Mouse (Mus musculus) midbrain, embryonic 10.5 days (tissue): ENCODE measurements around the gene Unc93a2. TPM values are rescaled to one million over a fixed set of nuclear protein-coding genes. Genes with fewer than 3 reads are reported as not detected.
"Not testable (repeated sequence)": the region's sequence is repeated elsewhere in the genome, so short reads cannot be mapped to it uniquely, and the experiment has no call there.

Source experiments
- DNase-seq: peaks from one replicate; pipeline ENCODE4 v3.0.0-alpha.2; 2017; ENCODE audit warnings: low spot score
- H3K27ac ChIP-seq: fragments of 300-500 bp; sonication (generic); replicated peaks from 2 replicates; pipeline ENCODE4 v1.5.1; 2016; ENCODE audit warnings: mild to moderate bottlenecking
- H3K27me3 ChIP-seq: fragments of 300-500 bp; sonication (generic); 2 replicates; pipeline ENCODE4 v1.6.1; 2016; ENCODE audit warnings: low read depth, mild to moderate bottlenecking; ENCODE audit not compliant: poor library complexity, severe bottlenecking
- H3K36me3 ChIP-seq: fragments of 300-500 bp; sonication (generic); 2 replicates; pipeline ENCODE4 v1.6.1; 2016; ENCODE audit warnings: mild to moderate bottlenecking, moderate library complexity
- H3K4me1 ChIP-seq: fragments of 300-500 bp; sonication (generic); 2 replicates; pipeline ENCODE4 v1.6.1; 2016
- H3K4me3 ChIP-seq: fragments of 300-500 bp; sonication (generic); 2 replicates; pipeline ENCODE4 v1.5.1; 2016; ENCODE audit warnings: mild to moderate bottlenecking, moderate library complexity
- H3K9me3 ChIP-seq: fragments of 300-500 bp; sonication (generic); replicated peaks from 2 replicates; pipeline ENCODE4 v1.6.1; 2016; ENCODE audit warnings: mild to moderate bottlenecking
- WGBS: fragments of 180-500 bp; shearing (Covaris S2); methylation state at CpG from one replicate; pipeline ENCODE4 v1.1.7; 2016; 5-methylcytosine and 5-hydroxymethylcytosine counted together
- polyA plus RNA-seq: library from polyadenylated mRNA; unstranded; fragments of >200 nt; fragmentation: Nextera tagmentation; extraction: Ambion mirVana; gene quantifications from 2 replicates; pipeline ENCODE4 v1.2.1, GENCODE M21; 2016

The Unc93a2 gene
- not detected in 2 replicates for polyA plus RNA-seq

- H3K4me1 ChIP-seq, DNase-seq, H3K4me3 ChIP-seq, H3K9me3 ChIP-seq, H3K27me3 ChIP-seq, H3K36me3 ChIP-seq, H3K27ac ChIP-seq: not testable (repeated sequence)
- 83% methylated on average over 3 of the region's 3 CpGs for WGBS
Measured at GRCm38 (mm10) chr17:7385364-7385763, at the start of gene Unc93a2. TSS of gene Unc93a2 (minus strand) at chr17:7385464.

- 87% methylated on average over 4 of the region's 4 CpGs for WGBS
- not testable (repeated sequence) for H3K27ac ChIP-seq, H3K4me3 ChIP-seq, H3K9me3 ChIP-seq, H3K36me3 ChIP-seq, H3K27me3 ChIP-seq, H3K4me1 ChIP-seq, DNase-seq
Measured at GRCm38 (mm10) chr17:7434121-7434520, 48.9 kb upstream of the Unc93a2 start.

GRCm38 (mm10) chr17:7430210-7430631, 45.0 kb upstream of the Unc93a2 start:
- not testable (repeated sequence) for H3K27me3 ChIP-seq, H3K4me1 ChIP-seq, H3K4me3 ChIP-seq, H3K27ac ChIP-seq, H3K36me3 ChIP-seq, H3K9me3 ChIP-seq, DNase-seq
- WGBS, result 85% methylated on average over 4 of the region's 4 CpGs

- H3K9me3 ChIP-seq, H3K36me3 ChIP-seq, H3K4me1 ChIP-seq, H3K27ac ChIP-seq, H3K4me3 ChIP-seq, H3K27me3 ChIP-seq: not testable (repeated sequence)
- peak; percentile 12 for DNase-seq
- WGBS, result 24% methylated on average over 3 of the region's 3 CpGs
Measured at GRCm38 (mm10) chr17:7420191-7420973, 35.1 kb upstream of the Unc93a2 start.

- not testable (repeated sequence) for DNase-seq, H3K27me3 ChIP-seq, H3K36me3 ChIP-seq, H3K9me3 ChIP-seq, H3K4me3 ChIP-seq, H3K27ac ChIP-seq, H3K4me1 ChIP-seq
- 89% methylated on average over 8 of the region's 9 CpGs for WGBS
Measured at GRCm38 (mm10) chr17:7414601-7415310, 29.5 kb upstream of the Unc93a2 start.

- not testable (repeated sequence) for H3K4me3 ChIP-seq, H3K27me3 ChIP-seq, H3K4me1 ChIP-seq, H3K36me3 ChIP-seq, DNase-seq, H3K9me3 ChIP-seq, H3K27ac ChIP-seq
- WGBS, result 91% methylated on average over 8 of the region's 8 CpGs
Measured at GRCm38 (mm10) chr17:7413336-7413735, 28.1 kb upstream of the Unc93a2 start.

GRCm38 (mm10) chr17:7399770-7400169, 14.5 kb upstream of the Unc93a2 start:
- not testable (repeated sequence) for H3K27me3 ChIP-seq, H3K4me1 ChIP-seq, H3K4me3 ChIP-seq, H3K27ac ChIP-seq, DNase-seq, H3K9me3 ChIP-seq, H3K36me3 ChIP-seq
- 79% methylated on average over 6 of the region's 6 CpGs for WGBS

GRCm38 (mm10) chr17:7398198-7398847, 13.1 kb upstream of the Unc93a2 start:
- 92% methylated on average over 6 of the region's 6 CpGs for WGBS
- not testable (repeated sequence) for DNase-seq

GRCm38 (mm10) chr17:7397079-7397478, 11.8 kb upstream of the Unc93a2 start:
- H3K4me3 ChIP-seq, H3K9me3 ChIP-seq, H3K4me1 ChIP-seq, H3K27ac ChIP-seq, DNase-seq, H3K27me3 ChIP-seq, H3K36me3 ChIP-seq: not testable (repeated sequence)
- 91% methylated on average over 13 of the region's 13 CpGs for WGBS

More at GRCm38 (mm10) chr17:7398198-7398847, 13.1 kb upstream of the Unc93a2 start:
- H3K9me3 ChIP-seq, H3K27me3 ChIP-seq, H3K4me3 ChIP-seq, H3K27ac ChIP-seq, H3K4me1 ChIP-seq, H3K36me3 ChIP-seq: not testable (repeated sequence)

GRCm38 (mm10) chr17:7396288-7396687, 11.0 kb upstream of the Unc93a2 start:
- H3K9me3 ChIP-seq, H3K27ac ChIP-seq, H3K36me3 ChIP-seq, H3K27me3 ChIP-seq, H3K4me1 ChIP-seq, H3K4me3 ChIP-seq, DNase-seq: not testable (repeated sequence)
- WGBS, result no CpG with 5 or more reads among the region's 2 CpGs

- WGBS, result 89% methylated on average over 8 of the region's 8 CpGs
- not testable (repeated sequence) for DNase-seq, H3K27me3 ChIP-seq, H3K36me3 ChIP-seq, H3K4me3 ChIP-seq, H3K9me3 ChIP-seq, H3K4me1 ChIP-seq, H3K27ac ChIP-seq
Measured at GRCm38 (mm10) chr17:7395671-7396070, 10.4 kb upstream of the Unc93a2 start.

- H3K27me3 ChIP-seq, H3K27ac ChIP-seq, DNase-seq, H3K4me1 ChIP-seq, H3K36me3 ChIP-seq, H3K9me3 ChIP-seq, H3K4me3 ChIP-seq: not testable (repeated sequence)
- WGBS, result 90% methylated on average over 7 of the region's 7 CpGs
Measured at GRCm38 (mm10) chr17:7395116-7395515, 9.9 kb upstream of the Unc93a2 start.

- not testable (repeated sequence) for H3K27ac ChIP-seq, H3K27me3 ChIP-seq, DNase-seq, H3K9me3 ChIP-seq, H3K4me1 ChIP-seq, H3K36me3 ChIP-seq, H3K4me3 ChIP-seq
- WGBS, result 85% methylated on average over 7 of the region's 7 CpGs
Measured at GRCm38 (mm10) chr17:7389898-7390297, 4.6 kb upstream of the Unc93a2 start.
